9 mouse cellular contexts compared by ENCODE assay signal in genomic region chr7:139468440-139468839, GRCm38 (mm10).
DNase-seq lines count a peak whose midpoint lies in the region; ATAC-seq and TF ChIP-seq lines count a peak whose summit lies in the region.
"Had no signal": no experiment of that assay in that cellular context is flagged by ENCODE, and none has a peak within 500 bp of the region (broad histone marks: within the 10 kb centered on the region; RNA-seq: fewer than 3 reads in every experiment).

No protein-coding gene starts in this region.

- no peaks in the 10 kb centered on the region for H3K9me3 ChIP-seq in megakaryocyte, embryonic 14.5 days
- no peaks in the 10 kb centered on the region for H3K9me3 ChIP-seq in embryonic facial prominence, embryonic 13.5 days
- no peaks in the 10 kb centered on the region for H3K9me3 ChIP-seq in stomach, postnatal 0 days (ENCODE audit: control insufficient read depth, low read length)
- H3K9me3 ChIP-seq in forebrain, embryonic 15.5 days: no peaks in the 10 kb centered on the region
- H3K9me3 ChIP-seq in hindbrain, embryonic 16.5 days (ENCODE audit: control insufficient read depth, low read length): no peaks in the 10 kb centered on the region
- H3K9me3 ChIP-seq: forebrain, embryonic 10.5 days; neural tube, embryonic 13.5 days had no signal

- no peak for TF ChIP-seq EP300 in stomach, postnatal 0 days (optimal IDR thresholded peaks at IDR 0.05)

- no peak for ATAC-seq in megakaryocyte, adult 5-6 weeks (ENCODE audit: poor library complexity, severe bottlenecking)
- no peak for ATAC-seq in embryonic facial prominence, embryonic 13.5 days (ENCODE audit: insufficient number of reproducible peaks, insufficient read depth, low FRiP score, low TSS enrichment, low read depth)
- ATAC-seq in stomach, postnatal 0 days (ENCODE audit: low FRiP score, low TSS enrichment): no peak
- ATAC-seq in forebrain, embryonic 15.5 days (replicated peaks): no peak
- no peak for ATAC-seq in hindbrain, embryonic 16.5 days

- H3K4me1 ChIP-seq in megakaryocyte, embryonic 14.5 days: peaks cover 100% of the 10 kb centered on the region
- H3K4me1 ChIP-seq in embryonic facial prominence, embryonic 13.5 days: peaks cover 45% of the 10 kb centered on the region
- peaks cover 16% of the 10 kb centered on the region; the same call in 1 of the 2 replicates for H3K4me1 ChIP-seq in stomach, postnatal 0 days (replicated peaks; ENCODE audit: control insufficient read depth, insufficient read depth)
- H3K4me1 ChIP-seq in forebrain, embryonic 15.5 days: no peaks in the 10 kb centered on the region
- H3K4me1 ChIP-seq in hindbrain, embryonic 16.5 days (ENCODE audit: control insufficient read depth, insufficient read depth, low read depth, low read length): peaks cover 8% of the 10 kb centered on the region; the same call in 1 of the 2 replicates

- WGBS in embryonic facial prominence, embryonic 13.5 days: 30% methylated on average over 2 of the region's 2 CpGs
- 32% methylated on average over 2 of the region's 2 CpGs for WGBS in stomach, postnatal 0 days
- WGBS in forebrain, embryonic 15.5 days: 85% methylated on average over 2 of the region's 2 CpGs
- 33% methylated on average over 2 of the region's 2 CpGs for WGBS in hindbrain, embryonic 16.5 days

- H3K27me3 ChIP-seq in megakaryocyte, embryonic 14.5 days (replicated peaks): no peaks in the 10 kb centered on the region
- no peaks in the 10 kb centered on the region for H3K27me3 ChIP-seq in embryonic facial prominence, embryonic 13.5 days
- H3K27me3 ChIP-seq in stomach, postnatal 0 days (ENCODE audit: control insufficient read depth, insufficient read depth, low read length): no peaks in the 10 kb centered on the region
- H3K27me3 ChIP-seq in forebrain, embryonic 15.5 days: no peaks in the 10 kb centered on the region
- H3K27me3 ChIP-seq in hindbrain, embryonic 16.5 days (replicated peaks; ENCODE audit: control insufficient read depth, insufficient read depth, low read length): no peaks in the 10 kb centered on the region
- H3K27me3 ChIP-seq: neural tube, embryonic 13.5 days had no signal

- no peak overlapping the region for H3K9ac ChIP-seq in embryonic facial prominence, embryonic 13.5 days
- no peak overlapping the region; the same call in 1 of the 2 replicates for H3K9ac ChIP-seq in stomach, postnatal 0 days (ENCODE audit: low read length)
- no peak overlapping the region for H3K9ac ChIP-seq in forebrain, embryonic 15.5 days (replicated peaks)
- no peak overlapping the region for H3K9ac ChIP-seq in hindbrain, embryonic 16.5 days (ENCODE audit: low read depth, low read length)
- H3K9ac ChIP-seq: neural tube, embryonic 13.5 days had no signal

- no peak for TF ChIP-seq CTCF in stomach, postnatal 0 days (IDR thresholded peaks at IDR 0.05; ENCODE audit: low read depth)

- peaks cover 64% of the 10 kb centered on the region for H3K36me3 ChIP-seq in megakaryocyte, embryonic 14.5 days (replicated peaks; ENCODE audit: low read length)
- no peaks in the 10 kb centered on the region for H3K36me3 ChIP-seq in embryonic facial prominence, embryonic 13.5 days
- no peaks in the 10 kb centered on the region for H3K36me3 ChIP-seq in stomach, postnatal 0 days (ENCODE audit: control insufficient read depth, insufficient read depth, low read length)
- no peaks in the 10 kb centered on the region for H3K36me3 ChIP-seq in forebrain, embryonic 15.5 days
- H3K36me3 ChIP-seq in hindbrain, embryonic 16.5 days (ENCODE audit: control insufficient read depth, insufficient read depth, low read length): no peaks in the 10 kb centered on the region
- H3K36me3 ChIP-seq: forebrain, embryonic 10.5 days; neural tube, embryonic 13.5 days had no signal

- H3K27ac ChIP-seq in embryonic facial prominence, embryonic 13.5 days: peak overlapping the region; percentile 5; the same call in 1 of the 2 replicates
- peak overlapping the region; percentile 93 for H3K27ac ChIP-seq in stomach, postnatal 0 days (replicated peaks)
- no peak overlapping the region for H3K27ac ChIP-seq in forebrain, embryonic 15.5 days (replicated peaks)
- H3K27ac ChIP-seq in hindbrain, embryonic 16.5 days (ENCODE audit: low read depth, low read length): no peak overlapping the region
- H3K27ac ChIP-seq: neural tube, embryonic 13.5 days had no signal

- no peak overlapping the region for H3K4me2 ChIP-seq in embryonic facial prominence, embryonic 13.5 days
- no peak overlapping the region for H3K4me2 ChIP-seq in stomach, postnatal 0 days (replicated peaks; ENCODE audit: low read depth)
- no peak overlapping the region for H3K4me2 ChIP-seq in forebrain, embryonic 15.5 days (replicated peaks)
- H3K4me2 ChIP-seq in hindbrain, embryonic 16.5 days (ENCODE audit: low read length): no peak overlapping the region
- H3K4me2 ChIP-seq: neural tube, embryonic 13.5 days had no signal

- peak; percentile 21 for DNase-seq in kidney, postnatal 14 days
- DNase-seq in stomach, postnatal 0 days (ENCODE audit: low spot score): no peak

- H3K4me3 ChIP-seq in megakaryocyte, embryonic 14.5 days (replicated peaks): peak overlapping the region; percentile 55
- no peak overlapping the region for H3K4me3 ChIP-seq in embryonic facial prominence, embryonic 13.5 days
- no peak overlapping the region for H3K4me3 ChIP-seq in stomach, postnatal 0 days (ENCODE audit: low read depth, low read length)
- no peak overlapping the region for H3K4me3 ChIP-seq in forebrain, embryonic 15.5 days
- H3K4me3 ChIP-seq in hindbrain, embryonic 16.5 days (ENCODE audit: low read length): no peak overlapping the region
- H3K4me3 ChIP-seq: forebrain, embryonic 10.5 days; neural tube, embryonic 13.5 days had no signal

Comparison
In these comparisons a context has a peak if more than half of its experiments do, and no peak if none do; other contexts are left out.
1. H3K27ac ChIP-seq: peak in embryonic facial prominence, embryonic 13.5 days (single experiment) and stomach, postnatal 0 days (single experiment); none in forebrain, embryonic 15.5 days (single experiment) and hindbrain, embryonic 16.5 days (single experiment).